Mouse (Mus musculus): ENCODE measurements around the gene Majin. TPM values are rescaled to one million over a fixed set of nuclear protein-coding genes. Genes with fewer than 3 reads are reported as not detected.

Gene Majin
- total and polyA plus RNA-seq, 3 experiments: 0.20 TPM; not detected in 2

DNA sequence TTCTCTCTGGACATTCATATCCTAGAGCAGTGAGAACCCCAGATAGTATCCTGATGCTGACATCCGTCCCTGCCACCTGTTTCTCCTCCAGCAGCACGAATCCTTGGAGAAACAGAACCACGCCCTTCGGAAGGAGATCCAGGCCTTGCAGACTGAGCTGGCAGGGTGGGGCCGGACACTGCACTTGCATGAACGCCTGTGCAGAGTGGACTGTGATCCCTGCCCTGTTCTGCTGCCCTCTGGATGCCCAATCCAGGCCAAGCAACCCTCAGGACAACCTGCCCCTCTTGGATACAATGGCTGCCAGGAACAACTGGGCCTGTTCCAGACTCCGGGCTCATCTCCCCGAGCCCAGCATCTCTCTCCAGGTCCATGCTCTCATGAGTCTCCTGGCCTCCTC lies 13.0 kb upstream of the Majin start:
- no peaks in the 10 kb centered on the region for H3K4me1 ChIP-seq (ENCODE audit: control insufficient read depth, insufficient read depth, low read length)
- DNase-seq: no peak
- H3K27me3 ChIP-seq (ENCODE audit: control insufficient read depth, insufficient read depth, low read length): no peaks in the 10 kb centered on the region; the same call in 1 of the 2 replicates
- H3K9ac ChIP-seq (ENCODE audit: low read depth, low read length): no peak overlapping the region
- no peak overlapping the region for H3K4me3 ChIP-seq
- no peaks in the 10 kb centered on the region for H3K36me3 ChIP-seq (ENCODE audit: control insufficient read depth, insufficient read depth, low read length)
- H3K27ac ChIP-seq: no peak overlapping the region
- WGBS: 70% methylated on average over 8 of the region's 8 CpGs
- intact Hi-C loops (cut with DNase I): no loop called here
- TF ChIP-seq POLR2A (IDR thresholded peaks at IDR 0.05; ENCODE audit: insufficient read depth, low read depth, low read length): no peak
- TF ChIP-seq CTCF (IDR thresholded peaks at IDR 0.05): no peak
- no peak for TF ChIP-seq EP300 (IDR thresholded peaks at IDR 0.05; ENCODE audit: insufficient read depth, low read depth, low read length)
- no peaks in the 10 kb centered on the region for H3K79me2 ChIP-seq (replicated peaks; ENCODE audit: control insufficient read depth, insufficient read depth, low read length)

DNA sequence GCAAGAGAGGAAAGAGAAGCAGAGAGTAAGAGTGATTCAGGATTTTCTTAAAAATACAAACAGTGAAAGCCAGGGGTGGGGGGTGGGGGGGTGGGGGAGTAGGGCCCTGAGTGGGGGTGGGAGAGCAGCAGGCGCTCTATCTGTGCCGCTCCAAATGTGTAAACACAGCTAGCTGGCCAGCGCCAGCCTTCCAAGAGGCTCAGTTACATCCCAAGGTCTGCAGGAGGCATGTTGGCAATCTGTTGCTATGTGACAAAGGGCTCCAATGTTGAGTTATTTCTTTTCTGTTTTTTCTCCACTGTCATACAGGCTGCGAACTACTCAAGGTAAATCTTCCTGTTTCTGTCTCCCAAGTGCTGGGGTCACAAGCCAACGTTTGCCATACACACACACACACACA lies 9.4 kb upstream of the Majin start:
- Histone ChIP-seq H3K4me1 (ENCODE audit: control insufficient read depth, insufficient read depth, low read length) (no peaks in the 10 kb centered on the region), H3K27ac (no peak overlapping the region), H3K9ac (ENCODE audit: low read depth, low read length) (no peak overlapping the region), H3K79me2 (replicated peaks; ENCODE audit: control insufficient read depth, insufficient read depth, low read length) (no peaks in the 10 kb centered on the region), H3K4me3 (no peak overlapping the region), H3K36me3 (ENCODE audit: control insufficient read depth, insufficient read depth, low read length) (no peaks in the 10 kb centered on the region), H3K27me3 (ENCODE audit: control insufficient read depth, insufficient read depth, low read length) (no peaks in the 10 kb centered on the region; the same call in 1 of the 2 replicates)
- DNase-seq: no peak
- intact Hi-C loops (cut with DNase I): no loop called here
- WGBS: 25% methylated on average over 5 of the region's 5 CpGs
- TF ChIP-seq EP300 (IDR thresholded peaks at IDR 0.05; ENCODE audit: insufficient read depth, low read depth, low read length) (no peak), POLR2A (IDR thresholded peaks at IDR 0.05; ENCODE audit: insufficient read depth, low read depth, low read length) (no peak), CTCF (IDR thresholded peaks at IDR 0.05) (no peak)

DNA sequence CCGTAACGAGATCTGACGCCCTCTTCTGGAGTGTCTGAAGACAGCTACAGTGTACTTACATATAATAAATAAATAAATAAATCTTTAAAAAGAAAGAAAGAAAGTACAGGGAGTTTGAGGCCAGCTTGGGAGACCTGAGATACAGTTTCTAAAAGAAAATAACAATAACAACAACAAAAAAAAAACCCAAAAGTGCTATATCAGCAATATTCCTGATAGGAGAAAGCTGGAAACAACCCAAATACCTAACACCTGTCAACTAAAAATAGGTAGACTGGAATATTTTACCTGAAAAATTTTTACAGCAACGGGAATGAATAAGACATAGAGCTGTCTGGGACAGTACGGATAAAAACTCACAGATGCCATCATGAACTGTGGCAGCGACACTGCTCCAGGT lies 5.4 kb upstream of the Majin start:
- H3K4me3 ChIP-seq: no peak overlapping the region
- no peaks in the 10 kb centered on the region for H3K27me3 ChIP-seq (ENCODE audit: control insufficient read depth, insufficient read depth, low read length)
- no peak overlapping the region for H3K9ac ChIP-seq (ENCODE audit: low read depth, low read length)
- H3K79me2 ChIP-seq (replicated peaks; ENCODE audit: control insufficient read depth, insufficient read depth, low read length): no peaks in the 10 kb centered on the region
- H3K4me1 ChIP-seq (ENCODE audit: control insufficient read depth, insufficient read depth, low read length): no peaks in the 10 kb centered on the region
- intact Hi-C loops (cut with DNase I): no loop called here
- 79% methylated on average over 6 of the region's 6 CpGs for WGBS
- no peak for DNase-seq
- TF ChIP-seq POLR2A (IDR thresholded peaks at IDR 0.05; ENCODE audit: insufficient read depth, low read depth, low read length): no peak
- TF ChIP-seq EP300 (IDR thresholded peaks at IDR 0.05; ENCODE audit: insufficient read depth, low read depth, low read length): no peak
- no peak overlapping the region for H3K27ac ChIP-seq
- H3K36me3 ChIP-seq (ENCODE audit: control insufficient read depth, insufficient read depth, low read length): no peaks in the 10 kb centered on the region

DNA sequence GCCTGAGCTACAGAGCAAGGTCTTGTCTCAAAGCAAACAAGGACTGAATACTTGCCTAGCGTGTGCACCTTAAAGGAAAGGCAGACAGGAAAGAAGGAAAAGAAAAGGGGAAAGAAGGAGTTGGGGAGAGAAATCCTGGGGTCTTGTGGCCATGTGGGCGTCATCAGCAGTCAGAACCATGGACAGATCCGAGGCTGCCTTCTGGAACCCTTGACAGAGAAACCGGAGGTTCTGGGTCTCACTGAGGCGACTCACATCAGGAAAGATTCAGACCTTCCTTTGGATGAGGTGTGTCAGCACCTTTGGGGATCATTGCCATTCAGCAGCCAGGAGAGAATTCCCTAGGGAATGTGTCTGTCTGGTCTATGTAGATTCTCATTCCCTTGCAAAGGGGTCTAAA lies 2.6 kb upstream of the Majin start:
- no peaks in the 10 kb centered on the region for H3K4me1 ChIP-seq (ENCODE audit: control insufficient read depth, insufficient read depth, low read length)
- no peak overlapping the region for H3K4me3 ChIP-seq
- H3K27me3 ChIP-seq (ENCODE audit: control insufficient read depth, insufficient read depth, low read length): no peaks in the 10 kb centered on the region
- no peaks in the 10 kb centered on the region for H3K36me3 ChIP-seq (ENCODE audit: control insufficient read depth, insufficient read depth, low read length)
- no peak overlapping the region for H3K27ac ChIP-seq
- no peaks in the 10 kb centered on the region for H3K79me2 ChIP-seq (replicated peaks; ENCODE audit: control insufficient read depth, insufficient read depth, low read length)
- H3K9ac ChIP-seq (ENCODE audit: low read depth, low read length): no peak overlapping the region
- intact Hi-C loops (cut with DNase I): no loop called here
- DNase-seq: no peak
- 19% methylated on average over 5 of the region's 5 CpGs for WGBS
- TF ChIP-seq POLR2A (IDR thresholded peaks at IDR 0.05; ENCODE audit: insufficient read depth, low read depth, low read length): no peak
- TF ChIP-seq EP300 (IDR thresholded peaks at IDR 0.05; ENCODE audit: insufficient read depth, low read depth, low read length): no peak
- TF ChIP-seq CTCF (IDR thresholded peaks at IDR 0.05): no peak

DNA sequence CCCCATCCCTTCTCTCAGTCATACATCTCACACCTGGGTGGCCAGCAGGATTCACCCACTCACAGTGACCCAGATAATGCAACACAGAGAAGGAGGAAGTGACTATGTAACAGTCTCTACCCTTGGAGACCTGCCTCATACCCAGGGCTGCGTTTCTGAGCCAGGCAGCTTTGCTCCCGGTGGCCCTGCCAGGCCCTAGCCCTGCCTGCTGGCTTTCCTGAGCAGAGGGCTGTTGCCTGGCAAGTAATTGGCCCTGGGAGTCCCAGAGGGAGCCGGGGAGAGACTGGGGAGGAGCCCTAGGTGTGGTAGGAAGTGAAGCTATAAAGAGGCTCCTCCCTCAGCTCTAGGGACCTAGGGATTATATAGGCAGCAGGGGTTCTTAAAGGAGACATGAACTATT lies 1.7 kb upstream of the Majin start:
- no peaks in the 10 kb centered on the region for H3K79me2 ChIP-seq (replicated peaks; ENCODE audit: control insufficient read depth, insufficient read depth, low read length)
- intact Hi-C loops (cut with DNase I): no loop called here
- no peaks in the 10 kb centered on the region for H3K4me1 ChIP-seq (ENCODE audit: control insufficient read depth, insufficient read depth, low read length)
- no peak for TF ChIP-seq CTCF (IDR thresholded peaks at IDR 0.05)
- no peak for TF ChIP-seq POLR2A (IDR thresholded peaks at IDR 0.05; ENCODE audit: insufficient read depth, low read depth, low read length)
- no peak for TF ChIP-seq EP300 (IDR thresholded peaks at IDR 0.05; ENCODE audit: insufficient read depth, low read depth, low read length)
- H3K36me3 ChIP-seq (ENCODE audit: control insufficient read depth, insufficient read depth, low read length): no peaks in the 10 kb centered on the region
- no peak for DNase-seq
- no peak overlapping the region for H3K4me3 ChIP-seq
- no peaks in the 10 kb centered on the region for H3K27me3 ChIP-seq (ENCODE audit: control insufficient read depth, insufficient read depth, low read length)
- no peak overlapping the region for H3K9ac ChIP-seq (ENCODE audit: low read depth, low read length)
- no peak overlapping the region for H3K27ac ChIP-seq
- 9% methylated on average over 3 of the region's 3 CpGs for WGBS

DNA sequence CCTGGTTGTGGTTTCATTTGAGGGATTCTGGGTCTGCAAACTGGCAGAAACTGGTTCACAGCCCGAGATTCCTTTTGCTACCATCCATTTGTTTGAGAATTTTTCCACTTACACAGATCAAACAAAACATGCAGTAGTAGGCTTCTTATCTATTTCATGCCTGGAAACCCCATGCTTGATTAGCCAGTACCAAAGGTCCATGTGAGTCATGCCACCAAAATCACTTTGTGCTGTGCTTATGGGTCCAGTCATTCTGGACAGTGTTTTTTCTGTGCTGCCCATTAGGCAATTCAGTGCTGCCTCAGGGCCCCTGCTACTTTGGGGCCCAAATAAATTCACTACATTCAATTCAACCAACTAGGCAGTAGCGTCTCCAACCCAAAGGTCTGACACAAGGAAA lies 20.1 kb downstream of the Majin start:
- Histone ChIP-seq H3K79me2 (replicated peaks; ENCODE audit: control insufficient read depth, insufficient read depth, low read length) (no peaks in the 10 kb centered on the region), H3K27ac (no peak overlapping the region), H3K36me3 (ENCODE audit: control insufficient read depth, insufficient read depth, low read length) (no peaks in the 10 kb centered on the region), H3K4me1 (ENCODE audit: control insufficient read depth, insufficient read depth, low read length) (no peaks in the 10 kb centered on the region), H3K9ac (ENCODE audit: low read depth, low read length) (no peak overlapping the region), H3K4me3 (no peak overlapping the region), H3K27me3 (ENCODE audit: control insufficient read depth, insufficient read depth, low read length) (no peaks in the 10 kb centered on the region)
- TF ChIP-seq EP300 (IDR thresholded peaks at IDR 0.05; ENCODE audit: insufficient read depth, low read depth, low read length): no peak
- TF ChIP-seq CTCF (IDR thresholded peaks at IDR 0.05): no peak
- TF ChIP-seq POLR2A (IDR thresholded peaks at IDR 0.05; ENCODE audit: insufficient read depth, low read depth, low read length): no peak
- WGBS: 73% methylated on average over 2 of the region's 2 CpGs
- intact Hi-C loops (cut with DNase I): no loop called here
- DNase-seq: no peak

All from heart, adult 2 months (tissue).